Mouse (Mus musculus) left cerebral cortex, adult 2 months (tissue): ENCODE measurements at regions not wholly inside any gene's neighbourhood (a gene's known extent, or its start where the extent isn't known, plus 50 kb on each side); places are given as distances from the start of the nearest gene placed in this dataset.
A peak's percentile ranks its signal among the peaks of the same experiment; 100 is the strongest.

Experiments
- DNase-seq, 2 experiments: peaks; one replicate each; pipeline ENCODE4 v3.0.0; 2021 to 2022; ENCODE audit warnings: low spot score in 2 of 2, mixed read lengths in 1 of 2; ENCODE audit errors: extremely low spot score in 1 of 2
- H3K27ac ChIP-seq: fragments of 200-600 bp; 2 replicates; pipeline ENCODE4 v1.8.1; 2022
- H3K4me3 ChIP-seq: fragments of 200-600 bp; 2 replicates; pipeline ENCODE4 v1.8.1; 2022
- CTCF ChIP-seq: fragments of 200-600 bp; IDR thresholded peaks from 2 replicates; pipeline ENCODE4 v1.8.1; 2022; ENCODE audit warnings: antibody characterized with exemption, mild to moderate bottlenecking, moderate library complexity
- intact Hi-C: fragments of 180-260 bp; cut with DNase I; formaldehyde crosslinking; loops from one replicate; pipeline ENCODE4 v1.15.1; 2025

- DNase-seq: peak; percentile 53 to 56
Observed at GRCm38 (mm10) chr1:60823006-60823665, 63.7 kb upstream of the Ctla4 start.

GRCm38 (mm10) chr1:60824218-60825125 lies 62.3 kb upstream of the Ctla4 start:
- intact Hi-C loops: loop anchor here (1.0 to 10.0 kb wide), 3 partner anchors 21 to 257 kb away; partner anchors contain the start of gene Raph1
- DNase-seq: no peak
- no peak overlapping the region; the same call in 1 of the 2 replicates for H3K27ac ChIP-seq
- TF ChIP-seq CTCF: no peak
- H3K4me3 ChIP-seq: no peak overlapping the region

More at GRCm38 (mm10) chr1:60823006-60823665, 63.7 kb upstream of the Ctla4 start:
- peak; percentile 64 for TF ChIP-seq CTCF
- H3K27ac ChIP-seq: peak overlapping the region; percentile 16; the same call in 1 of the 2 replicates
- H3K4me3 ChIP-seq: no peak overlapping the region
- intact Hi-C loops: loop anchor here (5.0 to 10.0 kb wide), 2 partner anchors 168 to 256 kb away; partner anchors contain the start of gene Raph1

GRCm38 (mm10) chr1:60825256-60826186 lies 61.3 kb upstream of the Ctla4 start:
- no peak overlapping the region for H3K27ac ChIP-seq
- DNase-seq: no peak
- no peak overlapping the region for H3K4me3 ChIP-seq
- intact Hi-C loops: loop anchor here (10.0 kb wide), 1 partner anchor 171 kb away; no protein-coding TSS in a partner anchor
- no peak for TF ChIP-seq CTCF

- no peak overlapping the region for H3K27ac ChIP-seq
- TF ChIP-seq CTCF: no peak
- H3K4me3 ChIP-seq: no peak overlapping the region
- no peak for DNase-seq
- intact Hi-C loops: loop anchor here (10.0 kb wide), 1 partner anchor 172 kb away; no protein-coding TSS in a partner anchor
Observed at GRCm38 (mm10) chr1:60826981-60827380, 59.8 kb upstream of the Ctla4 start.

GRCm38 (mm10) chr1:60828152-60828551 lies 58.6 kb upstream of the Ctla4 start:
- DNase-seq: no peak
- Histone ChIP-seq H3K4me3 (no peak overlapping the region), H3K27ac (no peak overlapping the region)
- intact Hi-C loops: loop anchor here (10.0 kb wide), 1 partner anchor 173 kb away; no protein-coding TSS in a partner anchor
- no peak for TF ChIP-seq CTCF

- intact Hi-C loops: loop anchor here (10.0 kb wide), 1 partner anchor 175 kb away; no protein-coding TSS in a partner anchor
- H3K27ac ChIP-seq: no peak overlapping the region
- DNase-seq: no peak
- no peak for TF ChIP-seq CTCF
- H3K4me3 ChIP-seq: no peak overlapping the region
Observed at GRCm38 (mm10) chr1:60829849-60830248, 57.0 kb upstream of the Ctla4 start.

GRCm38 (mm10) chr1:60833668-60834067 lies 53.1 kb upstream of the Ctla4 start:
- intact Hi-C loops: no loop called here
- no peak for DNase-seq
- no peak for TF ChIP-seq CTCF

More at GRCm38 (mm10) chr1:60833668-60834067, 53.1 kb upstream of the Ctla4 start:
- no peak overlapping the region for H3K27ac ChIP-seq
- no peak overlapping the region for H3K4me3 ChIP-seq
